Mouse (Mus musculus) G1E (cell line): ENCODE data around the gene Rgs8.
A peak's percentile ranks its signal among the peaks of the same experiment; 100 is the strongest.

Experiments used
- CTCF ChIP-seq: IDR thresholded peaks from 2 replicates; pipeline ENCODE4 v1.5.1; 2012; ENCODE audit warnings: low read depth, low read length, inconsistent platforms, mixed read lengths
- GATA1 ChIP-seq: IDR thresholded peaks from 2 replicates; pipeline ENCODE4 v1.6.1; 2012; ENCODE audit warnings: borderline replicate concordance, low read length, inconsistent platforms, mixed read lengths
- GATA2 ChIP-seq: IDR thresholded peaks from 2 replicates; pipeline ENCODE4 v1.6.1; 2012; ENCODE audit warnings: low read depth, low read length, inconsistent platforms, borderline replicate concordance
- POLR2AphosphoS5 ChIP-seq: IDR thresholded peaks from 2 replicates; pipeline ENCODE4 v1.6.1; 2012; ENCODE audit warnings: low read depth, low read length, inconsistent platforms; ENCODE audit not compliant: insufficient replicate concordance
- TAL1 ChIP-seq: conservative IDR thresholded peaks from 2 replicates; pipeline ENCODE4 v1.6.1; 2012; ENCODE audit warnings: low read depth, low read length, inconsistent platforms, mixed read lengths

DNA sequence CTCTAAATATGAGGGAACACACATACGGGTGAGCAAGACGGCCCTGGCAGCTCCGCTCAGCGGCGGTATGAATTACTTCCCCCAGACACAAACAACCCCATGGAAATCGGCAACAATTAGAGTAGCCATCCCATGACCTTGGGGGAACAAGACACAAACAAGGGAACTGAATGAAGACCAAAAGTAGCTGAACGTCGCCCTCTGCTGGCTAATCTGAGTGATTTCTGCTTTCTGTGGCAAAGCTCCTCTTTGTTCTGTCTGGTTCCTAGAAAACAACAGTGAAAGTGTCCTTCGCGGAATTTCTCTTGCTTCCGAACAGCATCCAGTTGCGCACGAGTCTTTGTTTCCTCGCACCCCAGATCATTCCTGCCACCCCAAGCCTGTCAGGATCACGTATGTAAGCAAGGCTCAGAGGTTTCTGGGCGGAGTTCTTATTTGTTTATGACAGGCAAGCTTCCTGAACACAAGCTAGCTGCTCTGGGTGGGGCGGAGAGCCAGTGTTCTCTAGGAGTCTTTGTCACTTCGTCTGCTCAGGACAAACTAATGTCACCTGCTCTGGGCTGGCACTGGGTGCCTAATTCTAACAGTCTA, 96.5 kb downstream of the Rgs8 start, which contains the start of gene Rnasel:
- TF ChIP-seq GATA1 = no peak
- peak; percentile 69 for TF ChIP-seq CTCF
- TF ChIP-seq TAL1 = no peak
- no peak for TF ChIP-seq POLR2AphosphoS5
- TF ChIP-seq GATA2 = no peak
